Mouse (Mus musculus) forebrain, postnatal 0 days (tissue): ENCODE measurements at regions not wholly inside any gene's neighbourhood (a gene's known extent, or its start where the extent isn't known, plus 50 kb on each side); places are given as distances from the start of the nearest gene placed in this dataset.

Experiments used
- ATAC-seq: fragments of 200-750 bp; cut with Nextera tagmentation; 2 replicates; pipeline ENCODE4 v1.8.0; 2017; ENCODE audit warnings: mild to moderate bottlenecking, moderate library complexity
- DNase-seq: peaks from one replicate; pipeline ENCODE4 v3.0.0-alpha.2; 2015
- H3K27ac ChIP-seq: fragments of 300-500 bp; sonication (generic); 2 replicates; pipeline ENCODE4 v1.5.1; 2014; ENCODE audit warnings: low read depth, mild to moderate bottlenecking, antibody characterized with exemption, low read length, moderate library complexity, mixed read lengths
- H3K27me3 ChIP-seq: fragments of 300-500 bp; sonication (generic); 2 replicates; pipeline ENCODE4 v1.6.1; 2014; ENCODE audit warnings: mild to moderate bottlenecking, low read length, mixed read lengths; ENCODE audit not compliant: insufficient read depth
- H3K36me3 ChIP-seq: fragments of 300-500 bp; sonication (generic); 2 replicates; pipeline ENCODE4 v1.6.1; 2014; ENCODE audit warnings: mild to moderate bottlenecking, moderate library complexity; ENCODE audit not compliant: insufficient read depth
- H3K4me1 ChIP-seq: fragments of 300-500 bp; sonication (generic); 2 replicates; pipeline ENCODE4 v1.6.1; 2014; ENCODE audit warnings: antibody characterized with exemption; ENCODE audit not compliant: insufficient read depth
- H3K4me2 ChIP-seq: fragments of 300-500 bp; sonication (generic); 2 replicates; pipeline ENCODE4 v1.6.1; 2014; ENCODE audit warnings: low read depth, mild to moderate bottlenecking, moderate library complexity
- H3K4me3 ChIP-seq: fragments of 300-500 bp; sonication (generic); 2 replicates; pipeline ENCODE4 v1.5.1; 2014; ENCODE audit warnings: low read depth, low read length, mixed read lengths
- H3K9ac ChIP-seq: fragments of 300-500 bp; sonication (generic); 2 replicates; pipeline ENCODE4 v1.6.1; 2014; ENCODE audit warnings: mild to moderate bottlenecking
- H3K9me3 ChIP-seq: fragments of 300-500 bp; sonication (generic); 2 replicates; pipeline ENCODE4 v1.6.1; 2016; ENCODE audit warnings: low read length
- CTCF ChIP-seq: sonication (generic); IDR thresholded peaks from 2 replicates; pipeline ENCODE4 v1.5.1; 2016; ENCODE audit warnings: antibody characterized with exemption, control low read depth, low read depth
- WGBS: fragments of 180-500 bp; shearing (Covaris S2); extraction: QIAGEN DNeasy Blood & Tissue Kit; methylation state at CpG from one replicate; pipeline ENCODE4 v1.1.7; 2014; 5-methylcytosine and 5-hydroxymethylcytosine counted together

- Histone ChIP-seq H3K4me2 (no peak overlapping the region), H3K4me3 (no peak overlapping the region), H3K9ac (no peak overlapping the region), H3K27me3 (no peaks in the 10 kb centered on the region), H3K27ac (no peak overlapping the region), H3K36me3 (no peaks in the 10 kb centered on the region), H3K9me3 (no peaks in the 10 kb centered on the region), H3K4me1 (no peaks in the 10 kb centered on the region)
- ATAC-seq: no peak
- TF ChIP-seq CTCF: no peak
- WGBS: 81% methylated on average over 2 of the region's 2 CpGs
- DNase-seq: no peak
These were observed 882.8 kb downstream of the Tecrl start for GRCm38 (mm10) chr5:82472146-82472545.

GRCm38 (mm10) chr5:82464272-82464671 lies 890.7 kb downstream of the Tecrl start:
- WGBS: 91% methylated on average over 2 of the region's 2 CpGs

DNA sequence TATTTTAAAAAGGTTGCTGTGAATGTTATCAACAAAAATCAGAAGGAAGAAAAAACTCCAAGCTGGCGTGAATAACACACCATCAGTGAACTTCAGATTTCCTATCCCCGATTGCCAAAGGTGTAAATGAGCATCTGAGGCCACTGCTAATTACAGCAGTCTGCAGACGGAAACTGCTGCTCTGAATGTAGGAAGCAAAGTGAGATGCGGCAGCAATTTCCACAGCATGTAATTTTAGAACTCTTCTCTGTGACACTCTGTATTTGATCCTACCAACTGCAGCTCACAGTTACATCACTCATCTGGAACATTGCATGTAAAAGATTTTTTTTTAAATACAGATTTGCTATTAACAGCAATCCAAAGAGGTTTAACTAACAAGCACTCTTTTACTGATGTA lies 913.7 kb downstream of the Tecrl start:
- no peak overlapping the region for H3K4me3 ChIP-seq
- no peak overlapping the region for H3K27ac ChIP-seq
- H3K9ac ChIP-seq: no peak overlapping the region
- ATAC-seq (peak; percentile 34; the same call in 1 of the 2 replicates), DNase-seq (peak; percentile 30)
- no peaks in the 10 kb centered on the region for H3K27me3 ChIP-seq
- 28% methylated on average over 4 of the region's 4 CpGs for WGBS
- no peak for TF ChIP-seq CTCF
- no peak overlapping the region for H3K4me2 ChIP-seq
- H3K9me3 ChIP-seq: no peaks in the 10 kb centered on the region
- no peaks in the 10 kb centered on the region for H3K36me3 ChIP-seq
- H3K4me1 ChIP-seq: no peaks in the 10 kb centered on the region

More at GRCm38 (mm10) chr5:82464272-82464671, 890.7 kb downstream of the Tecrl start:
- no peak for DNase-seq
- no peak for TF ChIP-seq CTCF
- Histone ChIP-seq H3K36me3 (no peaks in the 10 kb centered on the region), H3K4me1 (no peaks in the 10 kb centered on the region), H3K27me3 (no peaks in the 10 kb centered on the region), H3K4me2 (no peak overlapping the region), H3K9me3 (no peaks in the 10 kb centered on the region), H3K9ac (no peak overlapping the region), H3K27ac (no peak overlapping the region), H3K4me3 (no peak overlapping the region)
- no peak for ATAC-seq

DNA sequence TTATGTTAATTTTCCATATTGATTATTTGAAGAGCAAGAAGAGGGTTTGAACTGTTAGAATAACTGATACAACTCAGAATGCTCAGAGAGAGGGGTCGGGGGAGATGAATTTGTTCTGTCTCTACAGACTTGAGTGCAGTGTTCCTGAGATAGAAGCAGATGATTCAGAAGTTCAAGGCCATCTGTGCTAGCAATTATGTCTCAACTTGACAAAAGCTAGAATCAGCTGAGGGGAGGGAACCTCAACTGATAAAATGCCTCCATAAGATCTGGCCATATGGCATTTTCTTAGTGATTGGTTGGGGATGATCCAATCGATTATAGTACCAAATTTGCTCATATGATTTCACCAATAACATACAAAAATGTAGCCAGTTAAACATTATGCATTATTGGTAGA lies 914.9 kb downstream of the Tecrl start:
- Histone ChIP-seq H3K36me3 (no peaks in the 10 kb centered on the region), H3K9ac (no peak overlapping the region), H3K27ac (no peak overlapping the region), H3K4me1 (no peaks in the 10 kb centered on the region), H3K4me3 (no peak overlapping the region), H3K9me3 (no peaks in the 10 kb centered on the region), H3K4me2 (no peak overlapping the region), H3K27me3 (no peaks in the 10 kb centered on the region)
- DNase-seq: no peak
- no peak for ATAC-seq
- 72% methylated on average over 2 of the region's 2 CpGs for WGBS
- no peak for TF ChIP-seq CTCF

DNA sequence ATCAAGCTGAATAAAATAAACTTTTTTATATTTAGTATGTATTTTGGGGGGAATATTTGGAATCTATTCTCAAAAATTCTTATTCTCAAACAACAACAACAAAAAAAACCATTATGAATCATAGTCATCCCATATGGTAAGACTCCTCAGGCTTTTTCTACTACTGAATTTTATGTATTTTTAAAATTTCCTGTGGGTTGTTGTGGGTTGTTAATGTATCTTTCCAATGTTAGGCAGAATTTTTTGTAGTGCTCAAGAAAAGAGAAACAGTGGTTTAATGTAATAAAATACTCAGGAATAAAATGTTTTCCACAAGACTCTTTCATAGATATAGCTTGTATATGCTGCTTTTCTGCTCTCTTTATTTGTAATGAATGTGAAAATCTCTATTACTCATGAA lies 934.6 kb downstream of the Tecrl start:
- no peak overlapping the region for H3K27ac ChIP-seq
- H3K36me3 ChIP-seq: no peaks in the 10 kb centered on the region
- no peaks in the 10 kb centered on the region for H3K27me3 ChIP-seq
- no peaks in the 10 kb centered on the region for H3K9me3 ChIP-seq
- no peaks in the 10 kb centered on the region for H3K4me1 ChIP-seq
- no peak overlapping the region for H3K4me3 ChIP-seq
- ATAC-seq (no peak), DNase-seq (no peak)
- H3K9ac ChIP-seq: no peak overlapping the region
- no peak for TF ChIP-seq CTCF
- H3K4me2 ChIP-seq: no peak overlapping the region

DNA sequence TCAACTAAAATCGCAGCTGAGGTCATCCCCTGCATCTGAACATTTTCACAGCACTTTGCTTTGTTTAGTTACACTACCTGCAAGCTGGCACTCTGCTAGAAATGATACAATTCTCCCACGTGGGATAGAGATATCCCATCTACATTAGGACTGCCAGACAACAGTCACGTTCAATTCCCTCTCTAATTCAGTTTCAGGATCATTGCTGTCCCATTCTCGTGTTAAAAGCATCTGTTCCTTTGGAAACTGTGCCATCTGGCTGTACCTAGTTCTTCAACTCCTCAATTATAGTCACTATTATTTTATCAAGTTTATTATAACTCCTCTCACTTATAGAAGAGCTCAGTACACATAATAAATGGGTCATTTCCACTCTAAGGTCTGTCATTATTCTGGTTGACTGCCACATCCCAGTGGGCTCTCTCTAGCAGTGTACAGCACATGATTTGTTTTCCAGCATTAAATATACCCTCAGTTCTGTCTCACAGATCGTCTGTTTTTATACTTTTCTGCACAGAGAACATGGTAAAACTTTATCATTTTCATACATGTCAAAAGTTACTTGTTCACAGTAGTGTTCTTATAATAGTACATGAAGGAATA lies 958.3 kb downstream of the Tecrl start:
- no peak overlapping the region for H3K4me3 ChIP-seq
- peak; percentile 38; the same call in 1 of the 2 replicates for ATAC-seq
- 38% methylated on average over 5 of the region's 5 CpGs for WGBS

DNA sequence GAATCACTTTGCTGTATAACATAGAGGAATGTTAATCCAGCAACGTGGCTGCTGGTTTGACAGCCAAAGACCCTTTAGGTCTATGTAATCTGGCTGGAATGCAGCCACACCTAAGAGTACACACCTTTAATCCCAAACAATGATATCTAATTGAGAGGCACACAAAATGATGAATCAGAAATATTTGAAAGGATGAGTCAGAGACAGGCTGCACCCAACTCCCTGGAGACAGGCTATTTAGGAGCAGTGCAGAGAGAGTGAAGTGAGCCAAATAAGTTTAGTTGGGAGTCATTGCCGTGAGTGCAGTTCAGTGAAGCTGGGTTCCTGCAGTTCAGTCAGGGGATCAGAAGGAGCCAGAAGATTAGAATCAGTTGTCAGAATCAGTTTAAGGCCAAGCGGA lies 993.4 kb downstream of the Tecrl start:
- DNase-seq: no peak
- Histone ChIP-seq H3K4me1 (no peaks in the 10 kb centered on the region), H3K36me3 (no peaks in the 10 kb centered on the region), H3K4me2 (no peak overlapping the region), H3K27ac (no peak overlapping the region), H3K27me3 (no peaks in the 10 kb centered on the region), H3K4me3 (no peak overlapping the region), H3K9ac (no peak overlapping the region), H3K9me3 (no peaks in the 10 kb centered on the region)
- ATAC-seq: no peak
- TF ChIP-seq CTCF: no peak
- 65% methylated on average over 3 of the region's 3 CpGs for WGBS

More for the DNA sequence above, 958.3 kb downstream of the Tecrl start:
- DNase-seq: peak; percentile 8
- H3K9me3 ChIP-seq: no peaks in the 10 kb centered on the region
- no peak for TF ChIP-seq CTCF
- no peaks in the 10 kb centered on the region for H3K4me1 ChIP-seq
- no peaks in the 10 kb centered on the region for H3K36me3 ChIP-seq
- no peak overlapping the region for H3K9ac ChIP-seq
- H3K27ac ChIP-seq: no peak overlapping the region
- no peaks in the 10 kb centered on the region for H3K27me3 ChIP-seq
- no peak overlapping the region for H3K4me2 ChIP-seq
